Mouse (Mus musculus) lung, embryonic 14.5 days (tissue): ENCODE data around the gene Bmp7. TPM values are rescaled to one million over a fixed set of nuclear protein-coding genes. Genes with fewer than 3 reads are reported as not detected.
A peak's percentile ranks its signal among the peaks of the same experiment; 100 is the strongest.

Experiments
- ATAC-seq: fragments of 200-750 bp; cut with Nextera tagmentation; 2 replicates; pipeline ENCODE4 v1.8.0; 2017; ENCODE audit warnings: mild to moderate bottlenecking, moderate TSS enrichment, moderate library complexity; ENCODE audit not compliant: insufficient read depth
- DNase-seq: peaks from one replicate; pipeline ENCODE4 v3.0.0-alpha.2; 2015
- H3K27ac ChIP-seq: fragments of 300-500 bp; sonication (generic); 2 replicates; pipeline ENCODE4 v1.5.1; 2014; ENCODE audit warnings: low read depth, mild to moderate bottlenecking, moderate library complexity
- H3K27me3 ChIP-seq: fragments of 300-500 bp; sonication (generic); 2 replicates; pipeline ENCODE4 v1.6.1; 2014; ENCODE audit warnings: low read length, control low read depth; ENCODE audit not compliant: insufficient read depth
- H3K36me3 ChIP-seq: fragments of 300-500 bp; sonication (generic); 2 replicates; pipeline ENCODE4 v1.6.1; 2014; ENCODE audit warnings: control low read depth; ENCODE audit not compliant: insufficient read depth
- H3K4me1 ChIP-seq: fragments of 300-500 bp; sonication (generic); 2 replicates; pipeline ENCODE4 v1.6.1; 2014; ENCODE audit warnings: antibody characterized with exemption, control low read depth; ENCODE audit not compliant: insufficient read depth
- H3K4me2 ChIP-seq: fragments of 300-500 bp; sonication (generic); 2 replicates; pipeline ENCODE4 v1.6.1; 2014; ENCODE audit warnings: mild to moderate bottlenecking
- H3K4me3 ChIP-seq: fragments of 300-500 bp; sonication (generic); 2 replicates; pipeline ENCODE4 v1.5.1; 2014; ENCODE audit warnings: low read depth, low read length
- H3K9ac ChIP-seq: fragments of 300-500 bp; sonication (generic); 2 replicates; pipeline ENCODE4 v1.6.1; 2014
- H3K9me3 ChIP-seq: fragments of 300-500 bp; sonication (generic); 2 replicates; pipeline ENCODE4 v1.6.1; 2016; ENCODE audit warnings: low read depth, low read length, control low read depth
- CTCF ChIP-seq: IDR thresholded peaks from 2 replicates; pipeline ENCODE4 v1.5.1; 2016; ENCODE audit warnings: antibody characterized with exemption, low read depth
- WGBS: fragments of 180-500 bp; shearing (Covaris S2); extraction: QIAGEN DNeasy Blood & Tissue Kit; methylation state at CpG from one replicate; pipeline ENCODE4 v1.1.7; 2014; 5-methylcytosine and 5-hydroxymethylcytosine counted together
- polyA plus RNA-seq: library from polyadenylated mRNA; unstranded; fragments of >200 nt; fragmentation: Nextera tagmentation; extraction: Ambion mirVana; gene quantifications from 2 replicates; pipeline ENCODE4 v1.2.1, GENCODE M21; 2014

The Bmp7 gene
- polyA plus RNA-seq, 1 experiment from 2014 or later: 10.7 TPM

GRCm38 (mm10) chr2:172935776-172936562 lies 4.2 kb downstream of the Bmp7 start:
- ATAC-seq: no peak
- H3K4me1 ChIP-seq: peaks cover 26% of the 10 kb centered on the region
- H3K9ac ChIP-seq: no peak overlapping the region
- H3K4me2 ChIP-seq: peak overlapping the region; percentile 56
- TF ChIP-seq CTCF: no peak
- H3K9me3 ChIP-seq: no peaks in the 10 kb centered on the region
- no peak for DNase-seq
- no peaks in the 10 kb centered on the region for H3K36me3 ChIP-seq
- H3K4me3 ChIP-seq: no peak overlapping the region
- 42% methylated on average over 12 of the region's 12 CpGs for WGBS
- peaks cover 34% of the 10 kb centered on the region for H3K27me3 ChIP-seq
- H3K27ac ChIP-seq: 0 out of 2 replicates have a peak overlapping the region, but pooled peaks have one; percentile 16

GRCm38 (mm10) chr2:172934891-172935740 lies 5.0 kb downstream of the Bmp7 start:
- Histone ChIP-seq H3K27ac (no peak overlapping the region), H3K27me3 (peaks cover 30% of the 10 kb centered on the region), H3K9ac (no peak overlapping the region), H3K9me3 (no peaks in the 10 kb centered on the region), H3K4me1 (peaks cover 26% of the 10 kb centered on the region), H3K4me3 (no peak overlapping the region), H3K4me2 (peak overlapping the region; percentile 56), H3K36me3 (no peaks in the 10 kb centered on the region)
- TF ChIP-seq CTCF: no peak
- no peak for DNase-seq
- ATAC-seq: no peak
- WGBS: 13% methylated on average over 30 of the region's 30 CpGs

GRCm38 (mm10) chr2:172934420-172934788 lies 5.7 kb downstream of the Bmp7 start:
- peak overlapping the region; percentile 39; the same call in 1 of the 2 replicates for H3K27ac ChIP-seq
- no peak overlapping the region for H3K9ac ChIP-seq
- 7% methylated on average over 8 of the region's 8 CpGs for WGBS
- H3K4me1 ChIP-seq: peaks cover 26% of the 10 kb centered on the region
- no peaks in the 10 kb centered on the region for H3K36me3 ChIP-seq
- peaks cover 23% of the 10 kb centered on the region for H3K27me3 ChIP-seq
- DNase-seq (no peak), ATAC-seq (no peak)
- peak overlapping the region; percentile 56 for H3K4me2 ChIP-seq
- H3K9me3 ChIP-seq: no peaks in the 10 kb centered on the region
- no peak for TF ChIP-seq CTCF
- H3K4me3 ChIP-seq: peak overlapping the region; percentile 11; the same call in 1 of the 2 replicates

GRCm38 (mm10) chr2:172933631-172934419 lies 6.3 kb downstream of the Bmp7 start:
- peaks cover 26% of the 10 kb centered on the region for H3K4me1 ChIP-seq
- H3K4me3 ChIP-seq: peak overlapping the region; percentile 11; the same call in 1 of the 2 replicates
- TF ChIP-seq CTCF: no peak
- no peaks in the 10 kb centered on the region for H3K9me3 ChIP-seq
- DNase-seq: peak; percentile 89
- no peak overlapping the region for H3K9ac ChIP-seq
- H3K27ac ChIP-seq: peak overlapping the region; percentile 39; the same call in 1 of the 2 replicates
- WGBS: 6% methylated on average over 34 of the region's 34 CpGs
- H3K36me3 ChIP-seq: no peaks in the 10 kb centered on the region
- ATAC-seq: peak; percentile 75
- peaks cover 17% of the 10 kb centered on the region for H3K27me3 ChIP-seq
- H3K4me2 ChIP-seq: peak overlapping the region; percentile 56

GRCm38 (mm10) chr2:172931137-172931898 lies 8.8 kb downstream of the Bmp7 start:
- peaks cover 18% of the 10 kb centered on the region for H3K4me1 ChIP-seq
- DNase-seq: no peak
- no peak overlapping the region for H3K9ac ChIP-seq
- H3K4me3 ChIP-seq: no peak overlapping the region
- no peaks in the 10 kb centered on the region for H3K27me3 ChIP-seq
- H3K4me2 ChIP-seq: no peak overlapping the region
- H3K9me3 ChIP-seq: no peaks in the 10 kb centered on the region
- H3K36me3 ChIP-seq: no peaks in the 10 kb centered on the region
- WGBS: 69% methylated on average over 17 of the region's 17 CpGs
- H3K27ac ChIP-seq: no peak overlapping the region
- ATAC-seq: no peak
- no peak for TF ChIP-seq CTCF

GRCm38 (mm10) chr2:172929905-172930436 lies 10.2 kb downstream of the Bmp7 start:
- ATAC-seq: no peak
- no peaks in the 10 kb centered on the region for H3K9me3 ChIP-seq
- DNase-seq: no peak
- no peak overlapping the region for H3K4me3 ChIP-seq
- no peaks in the 10 kb centered on the region for H3K36me3 ChIP-seq
- no peak for TF ChIP-seq CTCF
- peaks cover 9% of the 10 kb centered on the region for H3K4me1 ChIP-seq
- 80% methylated on average over 14 of the region's 14 CpGs for WGBS
- H3K4me2 ChIP-seq: no peak overlapping the region
- no peak overlapping the region for H3K9ac ChIP-seq
- no peaks in the 10 kb centered on the region for H3K27me3 ChIP-seq
- no peak overlapping the region for H3K27ac ChIP-seq
